Mouse (Mus musculus) cerebellum, adult 2 months (tissue): Measurements from ENCODE around the gene Nlrp3.

Source experiments
- CTCF ChIP-seq: fragments of 200-500 bp; IDR thresholded peaks from 2 replicates; pipeline ENCODE4 v1.5.1; 2011; ENCODE audit warnings: low read depth, mild to moderate bottlenecking, control low read depth, low read length, moderate library complexity, borderline replicate concordance; ENCODE audit not compliant: insufficient read depth
- POLR2A ChIP-seq: fragments of 200-500 bp; IDR thresholded peaks from 2 replicates; pipeline ENCODE4 v1.6.1; 2011; ENCODE audit warnings: low read length, control low read depth, borderline replicate concordance; ENCODE audit not compliant: insufficient read depth

- TF ChIP-seq CTCF (no peak), POLR2A (no peak)
Measured at GRCm38 (mm10) chr11:59517441-59517840, 23.9 kb upstream of the Nlrp3 start.
